Mouse (Mus musculus) left cerebral cortex, postnatal 4 days (tissue): ENCODE measurements at regions not wholly inside any gene's neighbourhood (a gene's known extent, or its start where the extent isn't known, plus 50 kb on each side); places are given as distances from the start of the nearest gene placed in this dataset.
A peak's percentile ranks its signal among the peaks of the same experiment; 100 is the strongest.

Experiments used
- DNase-seq: peaks from one replicate; pipeline ENCODE4 v3.0.0-alpha.2; 2022
- intact Hi-C: fragments of 180-260 bp; cut with DNase I; formaldehyde crosslinking; loops from one replicate; pipeline ENCODE4 v1.15.1; 2025

DNA sequence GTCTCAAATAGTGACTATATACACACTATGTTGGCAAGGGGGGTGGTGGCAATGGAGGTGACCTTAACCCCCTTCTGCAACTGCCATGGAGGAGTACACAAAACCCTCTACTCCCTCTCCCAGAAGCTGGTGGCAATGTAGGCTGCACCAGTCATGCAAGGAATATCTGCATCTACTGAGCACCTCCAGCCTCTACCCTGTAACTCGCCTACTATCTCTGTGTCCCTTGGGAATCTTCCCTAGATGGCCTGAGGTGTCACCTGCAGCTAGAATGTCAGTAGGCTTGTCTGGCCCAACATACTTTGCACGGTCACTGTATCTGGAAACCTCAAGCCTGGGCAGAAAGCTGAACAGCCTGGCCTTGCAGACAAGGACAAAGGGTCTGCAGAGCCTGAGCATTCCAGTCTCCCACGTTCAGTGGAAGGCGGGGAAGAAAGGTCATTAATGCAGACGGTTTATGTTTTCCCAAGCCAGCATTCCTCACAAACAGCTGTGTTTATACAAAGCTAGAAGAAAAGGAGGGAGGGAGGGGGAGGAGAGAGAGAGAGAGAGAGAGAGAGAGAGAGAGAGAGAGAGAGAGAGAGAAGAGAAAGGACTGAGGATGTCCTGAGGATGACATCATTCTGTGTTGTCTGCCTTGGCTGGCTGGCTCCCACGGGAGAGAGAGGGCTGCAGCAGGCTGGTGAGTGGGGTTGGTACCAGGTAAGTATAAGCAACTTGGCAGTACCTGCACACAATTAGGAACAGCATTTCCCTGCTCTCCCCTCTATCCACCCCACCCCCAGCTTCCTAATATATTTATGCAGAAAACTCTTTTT lies 380.3 kb downstream of the Tns1 start:
- intact Hi-C loops = no loop called here
- no peak for DNase-seq

- peak; percentile 38 for DNase-seq
- intact Hi-C loops = no loop called here
Observed at GRCm38 (mm10) chr1:73737083-73737482, 387.2 kb downstream of the Tns1 start.

GRCm38 (mm10) chr1:73728377-73728776 lies 395.9 kb downstream of the Tns1 start:
- intact Hi-C loops = no loop called here
- DNase-seq = no peak

GRCm38 (mm10) chr1:73727781-73728180 lies 396.5 kb downstream of the Tns1 start:
- intact Hi-C loops = no loop called here
- DNase-seq = no peak

GRCm38 (mm10) chr1:73726658-73727057 lies 397.6 kb downstream of the Tns1 start:
- intact Hi-C loops = no loop called here
- no peak for DNase-seq

- no peak for DNase-seq
- intact Hi-C loops = no loop called here
Observed at GRCm38 (mm10) chr1:73725486-73725885, 398.8 kb downstream of the Tns1 start.

- peak; percentile 10 for DNase-seq
- intact Hi-C loops = no loop called here
Observed at GRCm38 (mm10) chr1:73724551-73724950, 399.7 kb downstream of the Tns1 start.

GRCm38 (mm10) chr1:73721486-73722225 lies 402.6 kb downstream of the Tns1 start:
- intact Hi-C loops = no loop called here
- no peak for DNase-seq

DNA sequence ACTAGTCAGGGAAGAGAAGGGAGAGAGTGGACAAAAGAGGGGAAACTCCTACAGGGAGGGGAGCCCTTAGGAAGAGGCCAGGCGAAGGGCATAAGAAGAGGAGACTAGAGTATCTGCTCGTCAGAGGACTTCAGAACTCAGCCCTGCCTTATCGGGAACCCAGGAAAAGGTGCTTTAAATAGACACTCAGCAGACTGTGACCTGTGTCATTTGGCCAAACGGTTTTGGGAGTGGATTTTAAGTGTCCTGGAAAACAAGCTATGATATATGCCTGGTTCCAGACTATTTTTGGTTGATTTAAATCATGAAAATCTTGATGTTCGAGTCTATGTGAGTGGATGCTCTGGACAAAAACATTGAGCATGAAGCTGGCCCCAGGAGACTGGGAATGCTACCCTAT lies 405.8 kb downstream of the Tns1 start:
- DNase-seq = no peak
- intact Hi-C loops = no loop called here

DNA sequence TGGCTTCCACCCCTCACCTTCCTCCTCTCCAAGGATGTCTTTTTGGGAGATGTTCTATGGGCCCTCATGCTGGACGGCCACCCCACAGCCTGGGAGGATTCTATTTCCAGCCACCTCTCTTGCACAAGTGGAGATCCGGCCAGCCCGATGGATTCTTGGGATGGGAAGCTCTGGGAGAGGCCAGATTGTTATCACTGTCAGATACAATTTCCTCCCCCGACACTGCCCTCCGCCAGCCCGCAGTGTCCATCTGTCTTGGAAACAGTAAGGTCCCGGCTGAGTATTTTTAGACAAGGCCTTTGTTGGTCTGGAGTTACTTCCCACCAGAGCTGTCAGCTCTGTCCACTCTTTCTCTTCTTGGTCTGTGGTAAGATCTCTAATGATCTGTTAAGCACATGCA lies 406.8 kb downstream of the Tns1 start:
- DNase-seq = peak; percentile 12
- intact Hi-C loops = no loop called here

DNA sequence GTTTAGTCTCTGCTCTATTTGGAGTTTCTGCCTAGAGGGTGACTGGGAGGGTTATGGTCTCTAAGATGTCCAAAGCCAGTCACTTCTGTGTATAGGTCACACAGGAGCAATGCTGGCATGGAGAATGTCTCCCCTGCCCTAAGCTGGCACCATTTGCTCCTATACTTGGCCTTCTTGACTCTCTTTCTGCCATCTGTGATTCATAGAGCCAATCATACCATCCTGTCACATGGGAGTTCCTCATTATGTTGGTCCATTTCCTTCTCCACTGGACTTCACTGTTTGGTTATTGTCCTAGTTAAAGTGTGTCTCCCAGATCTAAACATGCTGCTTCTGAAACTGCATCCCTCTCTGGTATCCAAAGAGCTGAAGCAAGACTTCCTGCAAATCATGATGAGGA lies 407.3 kb downstream of the Tns1 start:
- DNase-seq = no peak
- intact Hi-C loops = no loop called here

GRCm38 (mm10) chr1:73715571-73715970 lies 408.7 kb downstream of the Tns1 start:
- intact Hi-C loops = no loop called here
- no peak for DNase-seq

DNA sequence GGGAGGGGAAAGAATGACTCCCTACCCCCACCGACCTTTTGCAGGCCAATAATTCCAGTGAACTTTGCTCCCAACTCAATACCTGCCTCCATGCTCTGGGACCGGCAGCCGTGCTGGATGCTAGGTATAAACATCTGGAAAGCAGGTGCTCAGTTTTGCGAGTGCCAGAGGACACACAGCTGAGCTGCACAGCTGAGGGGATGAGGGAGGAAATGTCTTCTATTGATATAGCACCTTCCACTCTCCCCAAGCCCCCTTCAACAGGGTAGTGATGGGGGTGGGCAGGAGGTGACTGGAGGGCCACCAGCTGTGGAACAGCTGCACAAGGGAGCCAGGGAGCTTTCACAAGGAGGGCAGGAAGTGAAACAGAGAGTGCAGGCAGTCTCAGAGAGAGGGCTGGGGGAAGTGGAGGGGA lies 421.8 kb downstream of the Tns1 start:
- intact Hi-C loops = no loop called here

GRCm38 (mm10) chr1:73693537-73693936 lies 430.7 kb downstream of the Tns1 start:
- intact Hi-C loops = no loop called here
- DNase-seq = no peak

More for the DNA sequence above, 421.8 kb downstream of the Tns1 start:
- DNase-seq = no peak

DNA sequence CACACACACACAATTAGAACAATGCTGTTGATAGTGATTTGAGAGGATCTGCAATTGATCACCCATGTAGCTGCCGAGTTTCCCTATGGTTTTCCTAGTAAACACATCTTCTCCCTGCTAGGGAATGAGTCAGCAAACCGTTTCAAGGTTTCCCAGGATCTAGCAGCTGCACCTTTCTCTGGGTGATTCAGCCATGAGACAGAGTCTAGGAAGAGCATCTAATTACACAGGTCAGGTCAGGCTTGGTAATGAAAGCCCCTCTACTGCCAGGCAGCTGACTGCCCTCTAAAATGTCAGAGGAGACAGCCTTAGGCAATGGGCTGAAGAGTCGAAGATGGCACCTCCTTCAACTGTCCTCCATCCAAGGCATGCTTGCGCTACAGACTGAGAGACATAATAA lies 438.5 kb downstream of the Tns1 start:
- intact Hi-C loops = no loop called here
- DNase-seq = no peak

DNA sequence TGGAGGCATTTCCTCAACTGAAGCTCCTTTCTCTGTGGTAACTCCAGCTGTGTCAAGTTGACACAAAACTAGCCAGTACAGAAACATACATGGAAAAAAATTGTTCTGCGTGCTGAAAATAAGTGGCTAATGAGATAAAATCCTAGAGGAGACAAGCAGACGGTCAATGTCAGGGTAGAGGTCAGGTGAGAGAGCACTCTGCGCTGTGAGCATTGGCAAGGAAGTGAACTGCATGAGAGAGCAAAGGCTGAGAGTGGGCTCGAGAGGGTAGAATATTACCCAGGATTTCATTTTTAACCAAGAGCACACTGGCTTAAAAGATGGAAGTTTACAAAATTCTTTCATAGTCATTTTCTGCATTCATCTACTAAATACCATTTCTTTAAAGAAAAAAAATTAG lies 439.2 kb downstream of the Tns1 start:
- intact Hi-C loops = no loop called here
- DNase-seq = no peak

DNA sequence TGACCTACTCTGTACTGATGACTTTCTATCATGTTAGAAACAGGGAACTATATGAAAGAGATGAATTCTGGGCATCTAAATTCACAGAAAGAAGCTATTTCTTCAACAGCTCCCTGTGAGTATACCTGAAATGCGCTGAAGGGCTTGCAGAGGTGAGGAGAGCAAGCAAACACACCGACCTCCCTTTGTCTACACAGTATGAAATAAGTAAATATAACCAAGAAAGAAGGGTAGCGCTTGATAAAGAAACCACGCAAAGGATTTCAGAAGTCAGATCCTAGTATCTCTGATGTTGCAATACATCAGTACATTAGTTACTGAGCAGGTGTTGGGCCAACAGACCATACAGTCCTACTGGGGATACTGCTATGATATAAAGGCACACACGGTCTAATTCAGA lies 440.1 kb downstream of the Tns1 start:
- intact Hi-C loops = no loop called here
- DNase-seq = no peak

DNA sequence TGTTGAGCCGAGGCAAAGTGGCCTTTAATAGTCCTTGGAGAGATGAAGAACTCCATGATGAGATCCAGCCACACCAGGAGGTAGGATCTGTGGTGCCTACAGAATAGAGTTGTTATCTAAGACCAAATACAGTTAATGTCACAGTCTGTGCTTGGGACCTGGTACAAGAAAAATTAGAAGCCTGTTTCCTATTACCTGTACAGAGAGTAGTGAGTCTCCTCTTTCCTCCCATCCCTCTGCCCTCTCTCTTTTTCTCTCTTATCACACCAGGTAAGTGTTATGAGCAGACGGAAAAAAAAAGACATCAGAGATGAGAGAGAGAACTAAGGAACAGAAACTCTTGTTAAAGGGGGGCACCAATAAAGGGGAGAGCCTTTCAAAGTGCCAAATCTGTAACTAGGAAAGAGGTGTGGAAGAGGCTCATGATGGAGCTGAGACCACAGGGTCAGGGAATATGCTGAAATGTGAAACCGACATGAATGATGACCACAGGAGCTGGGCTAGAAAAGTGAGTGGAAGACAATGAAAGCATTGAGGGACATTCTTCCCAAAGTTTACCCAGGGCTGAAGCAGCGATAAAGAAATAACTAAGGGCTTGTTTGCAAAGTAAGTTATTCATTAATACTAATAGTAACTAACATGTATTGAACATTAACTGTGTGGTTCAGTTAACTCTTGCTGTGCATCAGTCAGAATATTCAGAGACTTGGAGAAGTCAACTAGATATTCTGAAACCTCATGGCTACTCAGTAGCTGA lies 440.9 kb downstream of the Tns1 start:
- intact Hi-C loops = no loop called here
- DNase-seq = no peak

DNA sequence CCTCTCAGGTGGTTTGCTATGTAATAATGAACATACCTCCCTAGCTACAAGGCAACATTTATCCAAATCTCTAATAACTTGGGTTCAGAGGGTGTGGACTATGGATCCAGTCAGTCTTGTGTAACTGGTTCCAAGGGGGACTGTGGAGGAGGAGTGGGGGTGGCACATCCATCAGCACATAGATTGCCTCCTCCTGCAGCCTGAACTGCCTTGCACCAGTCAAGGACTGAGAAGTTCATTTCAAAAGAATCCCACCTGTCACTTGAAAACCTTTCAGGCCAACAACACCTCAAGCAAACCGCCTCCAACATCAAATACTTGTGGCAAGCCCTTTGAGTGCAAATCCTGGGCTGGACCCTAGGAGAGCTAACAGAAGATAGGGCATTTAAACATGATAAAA lies 442.6 kb downstream of the Tns1 start:
- no peak for DNase-seq
- intact Hi-C loops = no loop called here

- no peak for DNase-seq
- intact Hi-C loops = no loop called here
Observed at GRCm38 (mm10) chr1:73680829-73681228, 443.4 kb downstream of the Tns1 start.

DNA sequence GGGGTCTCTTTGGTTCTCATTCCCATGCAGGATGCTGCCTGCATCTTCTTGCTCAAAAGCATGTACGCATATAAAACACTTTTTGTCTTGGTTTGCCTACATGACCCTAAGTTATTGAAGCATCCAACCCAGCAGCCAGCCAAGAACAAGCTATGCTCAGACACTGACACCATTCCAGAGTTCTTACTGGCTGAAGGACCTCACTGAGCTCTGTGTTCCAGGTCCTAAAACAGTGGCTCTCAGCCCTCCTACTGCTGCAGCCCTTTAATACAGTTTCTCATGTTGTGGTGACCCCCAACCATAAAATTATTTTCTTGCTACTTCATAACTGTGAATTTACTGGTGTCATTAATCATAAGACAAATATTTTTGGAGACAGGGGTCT lies 450.4 kb downstream of the Tns1 start:
- no peak for DNase-seq
- intact Hi-C loops = no loop called here
